Mouse (Mus musculus) limb, embryonic 12.5 days (tissue): ENCODE measurements around the gene Fuca1. TPM values are rescaled to one million over a fixed set of nuclear protein-coding genes. Genes with fewer than 3 reads are reported as not detected.

Experiments
- ATAC-seq: fragments of 200-750 bp; cut with Nextera tagmentation; 2 replicates; pipeline ENCODE4 v1.8.0; 2017; ENCODE audit warnings: low read depth, moderate TSS enrichment; ENCODE audit not compliant: insufficient number of reproducible peaks, insufficient read depth, low FRiP score, low TSS enrichment
- H3K27ac ChIP-seq: fragments of 300-500 bp; sonication (generic); 2 replicates; pipeline ENCODE4 v1.5.1; 2016; ENCODE audit warnings: mild to moderate bottlenecking, moderate library complexity
- H3K27me3 ChIP-seq: fragments of 300-500 bp; sonication (generic); 2 replicates; pipeline ENCODE4 v1.6.1; 2016; ENCODE audit warnings: mild to moderate bottlenecking, moderate library complexity
- H3K36me3 ChIP-seq: fragments of 300-500 bp; sonication (generic); 2 replicates; pipeline ENCODE4 v1.6.1; 2016; ENCODE audit warnings: mild to moderate bottlenecking, moderate library complexity
- H3K4me1 ChIP-seq: fragments of 300-500 bp; sonication (generic); replicated peaks from 2 replicates; pipeline ENCODE4 v1.6.1; 2016
- H3K4me2 ChIP-seq: fragments of 300-500 bp; sonication (generic); 2 replicates; pipeline ENCODE4 v1.6.1; 2016; ENCODE audit warnings: mild to moderate bottlenecking, moderate library complexity
- H3K4me3 ChIP-seq: fragments of 300-500 bp; sonication (generic); replicated peaks from 2 replicates; pipeline ENCODE4 v1.5.1; 2016; ENCODE audit warnings: mild to moderate bottlenecking
- H3K9ac ChIP-seq: fragments of 300-500 bp; sonication (generic); replicated peaks from 2 replicates; pipeline ENCODE4 v1.6.1; 2016; ENCODE audit warnings: mild to moderate bottlenecking, moderate library complexity
- H3K9me3 ChIP-seq: fragments of 300-500 bp; sonication (generic); 2 replicates; pipeline ENCODE4 v1.6.1; 2016; ENCODE audit warnings: mild to moderate bottlenecking, moderate library complexity
- whole genome bisulfite sequencing: fragments of 180-500 bp; shearing (Covaris S2); methylation state at CpG from one replicate; pipeline ENCODE4 v1.1.7; 2016; 5-methylcytosine and 5-hydroxymethylcytosine counted together
- polyA plus RNA-seq: library from polyadenylated mRNA; unstranded; fragments of >200 nt; fragmentation: Nextera tagmentation; extraction: Ambion mirVana; gene quantifications from 2 replicates; pipeline ENCODE4 v1.2.1, GENCODE M21; 2016

Fuca1 gene
- polyA plus RNA-seq, 1 experiment from 2014 or later, result 47.0 TPM

DNA sequence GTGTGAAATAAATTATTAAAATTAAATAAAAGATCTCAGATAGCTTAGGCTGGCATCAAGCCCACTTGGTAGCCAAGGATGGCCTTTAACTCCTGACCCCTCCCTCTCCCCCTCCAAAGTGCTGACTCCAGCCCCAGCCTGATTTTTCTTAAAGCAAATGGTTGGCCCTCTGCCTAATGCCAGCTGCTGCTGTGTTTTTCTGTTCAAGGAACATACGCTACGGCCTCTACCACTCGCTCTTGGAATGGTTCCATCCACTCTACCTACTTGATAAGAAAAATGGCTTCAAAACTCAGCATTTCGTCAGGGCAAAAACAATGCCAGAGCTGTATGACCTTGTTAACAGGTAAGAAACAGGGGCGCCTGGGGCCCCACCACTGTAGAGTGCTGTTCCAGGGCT, 4.8 kb downstream of the Fuca1 start:
- Histone ChIP-seq H3K36me3 (peaks cover 31% of the 10 kb centered on the region), H3K4me1 (peaks cover 11% of the 10 kb centered on the region; the same call in 1 of the 2 replicates), H3K4me2 (no peak overlapping the region), H3K9me3 (no peaks in the 10 kb centered on the region), H3K4me3 (no peak overlapping the region), H3K27ac (no peak overlapping the region), H3K27me3 (no peaks in the 10 kb centered on the region), H3K9ac (no peak overlapping the region)
- WGBS, result 91% methylated on average over 5 of the region's 5 CpGs
- ATAC-seq, result no peak

DNA sequence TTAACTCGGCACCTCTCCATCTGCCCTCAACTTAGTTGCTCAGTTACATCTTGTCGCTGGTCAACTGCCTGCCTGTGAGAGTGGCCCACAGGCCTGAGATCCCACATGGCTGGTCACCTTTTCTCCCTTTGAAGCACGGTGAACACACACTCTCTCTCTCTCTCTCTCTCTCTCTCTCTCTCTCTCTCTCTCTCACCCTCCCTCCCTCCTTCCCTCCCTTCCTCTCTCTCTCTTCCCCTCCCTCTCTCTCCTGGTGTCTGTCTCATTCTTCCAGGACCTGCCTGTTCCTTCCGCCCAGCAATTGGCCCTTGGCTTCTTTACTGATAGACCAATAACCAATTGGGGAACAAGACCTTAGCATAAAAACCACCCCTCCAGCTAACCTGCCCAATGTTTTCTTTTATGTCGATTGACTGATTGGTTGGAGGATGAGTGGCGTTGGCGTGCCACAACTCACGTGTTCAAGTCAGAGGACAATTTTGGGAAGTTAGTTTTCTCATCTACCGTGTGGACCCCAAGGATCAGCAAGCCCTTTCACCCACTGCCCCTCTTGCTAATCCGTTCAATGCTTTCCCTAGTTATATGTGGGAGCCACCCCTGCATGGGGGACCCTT, 5.8 kb downstream of the Fuca1 start:
- H3K36me3 ChIP-seq, result peaks cover 36% of the 10 kb centered on the region
- H3K27ac ChIP-seq, result no peak overlapping the region
- H3K9me3 ChIP-seq, result no peaks in the 10 kb centered on the region
- peaks cover 10% of the 10 kb centered on the region; the same call in 1 of the 2 replicates for H3K4me1 ChIP-seq
- H3K4me3 ChIP-seq, result no peak overlapping the region
- H3K4me2 ChIP-seq, result no peak overlapping the region
- no peaks in the 10 kb centered on the region for H3K27me3 ChIP-seq
- ATAC-seq, result no peak
- no peak overlapping the region for H3K9ac ChIP-seq
- WGBS, result 85% methylated on average over 10 of the region's 10 CpGs

DNA sequence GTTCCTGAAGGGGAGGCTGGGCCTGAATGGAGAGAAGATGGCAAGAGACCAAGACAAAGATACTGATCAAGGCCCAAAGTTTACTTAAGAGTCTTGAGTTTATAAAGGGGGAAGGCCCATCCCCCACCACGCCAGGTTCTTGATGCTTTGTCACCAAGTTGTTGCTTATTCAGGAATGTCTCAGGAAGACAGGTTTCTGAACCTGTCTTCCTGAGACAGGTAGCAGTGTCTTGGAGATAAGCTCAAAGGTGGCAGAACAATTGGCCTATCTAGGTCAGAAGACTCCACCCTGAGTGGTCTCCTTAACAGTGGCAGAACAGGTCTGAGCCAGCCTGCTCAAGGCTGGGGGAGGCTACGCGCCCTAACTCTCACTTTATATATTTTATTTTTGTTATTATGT, 6.3 kb downstream of the Fuca1 start:
- H3K4me2 ChIP-seq, result no peak overlapping the region
- H3K27ac ChIP-seq, result no peak overlapping the region
- peaks cover 41% of the 10 kb centered on the region for H3K36me3 ChIP-seq
- no peak for ATAC-seq
- 91% methylated on average over 3 of the region's 3 CpGs for WGBS
- no peak overlapping the region for H3K4me3 ChIP-seq
- H3K9ac ChIP-seq, result no peak overlapping the region
- H3K9me3 ChIP-seq, result no peaks in the 10 kb centered on the region
- H3K4me1 ChIP-seq, result peaks cover 5% of the 10 kb centered on the region; the same call in 1 of the 2 replicates
- no peaks in the 10 kb centered on the region for H3K27me3 ChIP-seq

DNA sequence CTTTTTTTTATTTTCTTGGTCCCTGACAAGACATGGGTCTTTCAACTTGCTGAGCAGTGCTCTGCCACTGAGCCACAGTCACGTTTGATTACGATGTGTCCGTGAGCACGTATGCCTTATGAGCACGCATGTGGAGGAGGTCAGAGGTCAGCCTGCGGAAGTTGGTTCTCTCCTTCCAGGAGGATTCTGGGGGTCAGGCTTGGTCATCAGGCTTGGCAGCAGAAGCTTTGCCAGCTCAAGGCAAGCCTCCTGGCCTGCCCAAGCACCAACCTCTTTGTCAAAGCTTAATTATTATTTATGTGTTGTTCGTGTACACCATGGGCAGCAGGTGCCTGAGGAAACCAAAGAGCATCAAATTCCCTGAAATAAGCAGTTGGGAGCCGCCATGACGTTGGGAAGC, 7.8 kb downstream of the Fuca1 start:
- H3K4me3 ChIP-seq, result no peak overlapping the region
- H3K27me3 ChIP-seq, result no peaks in the 10 kb centered on the region
- H3K9me3 ChIP-seq, result no peaks in the 10 kb centered on the region
- H3K4me1 ChIP-seq, result no peaks in the 10 kb centered on the region
- H3K36me3 ChIP-seq, result peaks cover 42% of the 10 kb centered on the region
- H3K4me2 ChIP-seq, result no peak overlapping the region
- no peak overlapping the region for H3K27ac ChIP-seq
- H3K9ac ChIP-seq, result no peak overlapping the region
- ATAC-seq, result no peak
- 77% methylated on average over 9 of the region's 9 CpGs for WGBS

DNA sequence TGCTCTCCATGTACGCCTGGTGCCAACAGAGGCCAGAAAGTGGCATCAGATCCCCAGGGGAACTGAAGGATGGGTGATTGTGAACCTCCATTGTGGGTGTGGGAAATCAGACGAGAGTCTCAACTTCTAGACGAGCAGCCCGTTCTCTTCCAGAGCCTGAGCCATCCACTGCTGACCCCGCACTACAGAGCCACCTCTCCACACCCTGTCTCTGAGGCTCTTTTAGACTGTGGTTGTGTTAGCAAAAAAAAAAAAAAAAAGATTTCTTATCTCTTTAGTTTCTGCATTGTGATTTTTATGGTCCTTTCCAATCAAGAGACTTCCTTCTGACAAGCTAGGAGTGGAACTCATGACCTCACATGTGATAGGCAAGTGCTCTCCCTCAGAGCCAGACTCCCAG, 8.9 kb downstream of the Fuca1 start:
- Histone ChIP-seq H3K36me3 (peaks cover 45% of the 10 kb centered on the region), H3K4me2 (no peak overlapping the region)

DNA sequence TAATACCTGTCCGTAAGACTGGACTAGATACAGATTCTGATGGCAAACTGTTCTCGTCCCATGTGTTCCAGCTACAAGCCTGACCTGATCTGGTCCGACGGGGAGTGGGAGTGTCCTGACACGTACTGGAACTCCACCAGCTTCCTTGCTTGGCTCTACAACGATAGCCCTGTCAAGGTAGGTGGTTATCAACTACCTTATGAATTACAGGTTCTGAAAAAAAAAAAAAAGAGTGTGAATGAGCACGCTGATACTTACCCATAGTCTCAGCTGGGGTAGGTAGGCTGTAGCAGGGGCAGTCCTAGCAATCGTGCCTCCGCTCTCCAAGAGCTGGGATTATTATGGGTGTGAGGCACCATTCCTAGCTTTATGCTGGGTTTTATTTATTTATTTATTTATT, 9.3 kb downstream of the Fuca1 start:
- Histone ChIP-seq H3K4me2 (no peak overlapping the region), H3K4me3 (no peak overlapping the region), H3K9me3 (no peaks in the 10 kb centered on the region), H3K36me3 (peaks cover 48% of the 10 kb centered on the region), H3K27me3 (no peaks in the 10 kb centered on the region), H3K27ac (no peak overlapping the region), H3K4me1 (no peaks in the 10 kb centered on the region), H3K9ac (no peak overlapping the region)
- ATAC-seq, result no peak
- 89% methylated on average over 9 of the region's 9 CpGs for WGBS

More for the DNA sequence above, 8.9 kb downstream of the Fuca1 start:
- H3K4me3 ChIP-seq, result no peak overlapping the region
- 94% methylated on average over 5 of the region's 5 CpGs for WGBS
- H3K9me3 ChIP-seq, result no peaks in the 10 kb centered on the region
- H3K27ac ChIP-seq, result no peak overlapping the region
- H3K9ac ChIP-seq, result no peak overlapping the region
- no peak for ATAC-seq
- H3K4me1 ChIP-seq, result no peaks in the 10 kb centered on the region
- H3K27me3 ChIP-seq, result no peaks in the 10 kb centered on the region

DNA sequence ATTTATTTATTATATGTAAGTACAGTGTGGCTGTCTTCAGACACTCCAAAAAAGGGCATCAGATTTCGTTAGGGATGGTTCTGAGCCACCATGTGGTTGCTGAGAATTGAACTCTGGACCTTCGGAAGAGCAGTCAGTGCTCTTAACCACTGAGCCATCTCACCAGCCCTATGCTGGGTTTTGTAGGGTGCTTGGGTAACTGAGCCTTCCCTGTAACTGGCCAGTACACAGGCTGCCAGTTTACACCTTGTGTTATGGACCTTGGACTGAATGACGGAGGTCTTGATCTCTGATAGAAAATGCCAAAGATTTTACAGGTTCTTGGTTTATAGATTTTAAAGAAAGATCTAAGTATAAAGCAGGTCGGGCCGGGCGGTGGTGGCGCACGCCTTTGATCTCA, 9.7 kb downstream of the Fuca1 start:
- 90% methylated on average over 8 of the region's 8 CpGs for WGBS
- H3K4me3 ChIP-seq, result no peak overlapping the region
- no peaks in the 10 kb centered on the region for H3K27me3 ChIP-seq
- H3K4me2 ChIP-seq, result no peak overlapping the region
- H3K36me3 ChIP-seq, result peaks cover 51% of the 10 kb centered on the region
- H3K4me1 ChIP-seq, result no peaks in the 10 kb centered on the region
- ATAC-seq, result no peak
- no peaks in the 10 kb centered on the region for H3K9me3 ChIP-seq
- no peak overlapping the region for H3K27ac ChIP-seq
- no peak overlapping the region for H3K9ac ChIP-seq

DNA sequence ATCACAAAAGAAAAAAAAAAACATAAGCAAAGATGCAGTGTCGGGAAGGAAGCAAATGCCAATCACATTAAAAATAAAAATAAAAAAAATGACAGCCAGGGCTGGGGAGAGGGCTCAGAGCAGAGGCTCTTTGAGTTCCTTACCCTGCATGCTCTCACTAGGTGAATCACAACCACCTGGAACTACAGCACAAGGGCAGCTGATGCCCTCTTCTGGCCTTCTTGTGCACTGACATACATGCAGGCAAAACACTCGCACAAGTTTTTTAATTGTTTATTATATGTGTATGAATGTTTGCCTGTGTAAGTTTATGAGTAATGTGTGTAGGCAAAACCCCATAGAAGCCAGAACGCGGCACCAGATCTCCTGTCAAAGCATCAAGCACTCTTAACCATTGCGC, 11.3 kb downstream of the Fuca1 start:
- no peaks in the 10 kb centered on the region for H3K4me1 ChIP-seq
- H3K4me2 ChIP-seq, result no peak overlapping the region
- H3K36me3 ChIP-seq, result peaks cover 42% of the 10 kb centered on the region
- no peak overlapping the region for H3K4me3 ChIP-seq
- no peaks in the 10 kb centered on the region for H3K9me3 ChIP-seq
- no peak overlapping the region for H3K9ac ChIP-seq
- H3K27me3 ChIP-seq, result no peaks in the 10 kb centered on the region
- no peak overlapping the region for H3K27ac ChIP-seq
- ATAC-seq, result no peak
- 64% methylated on average over 5 of the region's 5 CpGs for WGBS

DNA sequence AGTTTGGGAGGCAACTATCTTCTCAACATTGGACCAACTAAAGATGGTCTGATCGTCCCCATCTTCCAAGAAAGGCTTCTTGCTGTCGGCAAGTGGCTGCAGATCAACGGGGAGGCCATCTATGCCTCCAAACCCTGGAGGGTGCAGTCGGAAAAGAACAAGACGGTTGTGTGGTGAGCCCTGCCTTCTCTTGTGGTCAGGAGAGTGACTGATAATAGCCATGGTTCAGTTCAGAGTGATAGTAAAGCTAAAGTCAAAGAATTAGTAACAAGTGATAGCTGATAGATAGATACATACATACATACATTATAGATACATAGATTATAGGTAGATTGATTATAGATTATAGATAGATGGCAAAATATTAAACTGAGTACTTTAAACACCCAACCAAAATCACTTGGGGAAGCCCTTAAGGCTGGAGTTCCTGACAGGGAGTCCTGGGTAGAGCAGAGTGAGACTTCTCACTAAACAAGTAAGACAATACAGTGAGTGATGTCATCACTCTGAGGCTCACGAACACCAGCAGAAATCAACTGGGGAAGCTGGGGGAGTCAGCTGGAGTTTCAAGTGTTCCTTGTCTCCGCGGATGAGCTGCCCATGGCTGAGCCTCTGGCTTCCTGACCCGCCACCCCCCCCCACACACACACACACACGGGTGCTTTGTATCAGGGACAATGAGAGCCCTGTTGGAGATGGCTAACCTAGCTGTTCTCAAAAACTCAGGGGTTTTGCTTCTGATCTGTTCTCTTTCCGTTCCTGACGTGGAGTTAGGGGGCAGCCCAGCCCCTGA, 14.4 kb downstream of the Fuca1 start:
- ATAC-seq, result no peak
- 80% methylated on average over 12 of the region's 12 CpGs for WGBS
- no peak overlapping the region for H3K27ac ChIP-seq

DNA sequence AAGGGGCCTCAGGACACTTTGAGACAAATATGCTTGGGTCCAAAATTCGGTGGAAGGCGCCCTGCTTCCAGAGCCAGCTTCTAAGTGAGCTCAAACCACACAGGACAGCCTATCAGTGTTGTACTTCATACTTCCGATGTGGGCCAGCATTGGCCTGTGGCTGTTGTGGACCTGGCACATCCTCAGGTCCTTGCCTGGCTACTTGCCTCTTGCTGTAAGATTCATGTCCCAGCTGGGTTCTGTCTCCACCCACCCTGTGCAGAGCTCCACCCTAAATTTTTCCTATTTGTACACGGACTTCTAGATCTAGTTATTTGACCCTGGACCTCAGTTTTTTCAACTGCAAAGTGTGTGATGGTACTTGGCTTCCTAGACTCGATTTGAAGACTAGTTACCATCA, 15.0 kb downstream of the Fuca1 start:
- H3K9me3 ChIP-seq, result no peaks in the 10 kb centered on the region
- 81% methylated on average over 5 of the region's 5 CpGs for WGBS
- H3K27me3 ChIP-seq, result no peaks in the 10 kb centered on the region
- no peaks in the 10 kb centered on the region for H3K4me1 ChIP-seq
- no peak overlapping the region for H3K9ac ChIP-seq
- no peak overlapping the region for H3K4me3 ChIP-seq
- H3K4me2 ChIP-seq, result no peak overlapping the region
- no peak overlapping the region for H3K27ac ChIP-seq
- no peak for ATAC-seq
- H3K36me3 ChIP-seq, result peaks cover 56% of the 10 kb centered on the region

More for the DNA sequence above, 14.4 kb downstream of the Fuca1 start:
- peaks cover 53% of the 10 kb centered on the region for H3K36me3 ChIP-seq
- H3K4me1 ChIP-seq, result no peaks in the 10 kb centered on the region
- H3K9me3 ChIP-seq, result no peaks in the 10 kb centered on the region
- H3K4me2 ChIP-seq, result no peak overlapping the region
- H3K4me3 ChIP-seq, result no peak overlapping the region
- H3K9ac ChIP-seq, result no peak overlapping the region
- H3K27me3 ChIP-seq, result no peaks in the 10 kb centered on the region

DNA sequence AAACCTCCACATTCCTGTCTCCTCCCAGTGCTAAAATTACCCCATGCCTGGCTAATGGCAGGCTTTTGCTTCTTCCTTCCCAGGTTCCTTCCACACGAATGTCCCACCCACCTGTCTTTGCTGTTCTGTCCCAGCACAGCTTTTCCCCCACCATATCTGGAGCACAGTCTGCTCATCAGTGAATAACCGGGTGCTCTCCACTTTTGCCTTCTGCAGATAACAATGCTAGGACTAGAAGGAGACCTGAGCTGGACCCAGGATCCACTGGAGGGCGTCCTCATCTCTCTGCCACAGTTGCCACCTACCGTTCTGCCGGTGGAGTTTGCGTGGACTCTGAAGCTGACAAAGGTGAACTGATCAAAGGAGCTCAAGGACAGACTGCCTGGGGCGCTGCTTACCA, 18.3 kb downstream of the Fuca1 start:
- Histone ChIP-seq H3K9me3 (peaks cover 3% of the 10 kb centered on the region; the same call in 1 of the 2 replicates), H3K27me3 (no peaks in the 10 kb centered on the region), H3K4me1 (no peaks in the 10 kb centered on the region), H3K27ac (no peak overlapping the region), H3K4me2 (no peak overlapping the region), H3K4me3 (no peak overlapping the region), H3K9ac (no peak overlapping the region), H3K36me3 (peaks cover 42% of the 10 kb centered on the region)
- WGBS, result 74% methylated on average over 7 of the region's 7 CpGs
- ATAC-seq, result no peak
